Mouse (Mus musculus) C2C12 (cell line): ENCODE results near the gene 2900026A02Rik. TPM values are rescaled to one million over a fixed set of nuclear protein-coding genes. Genes with fewer than 3 reads are reported as not detected.

Experiments used
- H3K27me3 ChIP-seq: one replicate; pipeline ENCODE4 v1.6.1; 2011; ENCODE audit not compliant: control insufficient read depth, insufficient read depth, insufficient read length
- H3K36me3 ChIP-seq: one replicate; pipeline ENCODE4 v1.6.1; 2011; ENCODE audit not compliant: control insufficient read depth, insufficient read depth
- H3K4me3 ChIP-seq: one replicate; pipeline ENCODE4 v1.5.1; 2011; ENCODE audit warnings: mild to moderate bottlenecking, control low read depth; ENCODE audit not compliant: poor library complexity, insufficient read depth, severe bottlenecking
- H3K79me2 ChIP-seq: one replicate; pipeline ENCODE4 v1.6.1; 2011; ENCODE audit not compliant: control insufficient read depth, insufficient read depth
- H3K79me3 ChIP-seq: one replicate; pipeline ENCODE4 v1.6.1; 2011; ENCODE audit warnings: low read depth, control low read depth
- H3ac ChIP-seq: one replicate; pipeline ENCODE3; 2011; ENCODE audit warnings: low read depth; ENCODE audit not compliant: control insufficient read depth, insufficient read length
- CEBPB ChIP-seq: IDR thresholded peaks from one replicate; pipeline ENCODE4 v1.6.1; 2011; ENCODE audit warnings: low read depth, mild to moderate bottlenecking, control low read depth, moderate library complexity
- CTCF ChIP-seq: IDR thresholded peaks from one replicate; pipeline ENCODE4 v1.5.1; 2011; ENCODE audit not compliant: control insufficient read depth, insufficient read depth, insufficient read length
- FOSL1 ChIP-seq: IDR thresholded peaks from one replicate; pipeline ENCODE4 v1.8.0; 2011; ENCODE audit warnings: mild to moderate bottlenecking, low read length; ENCODE audit not compliant: poor library complexity, insufficient read depth, severe bottlenecking
- MAX ChIP-seq: IDR thresholded peaks from one replicate; pipeline ENCODE4 v1.6.1; 2011; ENCODE audit warnings: mild to moderate bottlenecking, control low read depth
- MYOD1 ChIP-seq: IDR thresholded peaks from one replicate; pipeline ENCODE4 v1.6.1; 2011; ENCODE audit warnings: low read depth; ENCODE audit not compliant: control insufficient read depth, insufficient read length
- MYOG ChIP-seq: IDR thresholded peaks from one replicate; pipeline ENCODE4 v1.6.1; 2011; ENCODE audit not compliant: control insufficient read depth, insufficient read length; ENCODE audit errors: extremely low read depth
- USF1 ChIP-seq: IDR thresholded peaks from one replicate; pipeline ENCODE4 v1.6.1; 2011; ENCODE audit warnings: low read depth, mild to moderate bottlenecking, control low read depth, moderate library complexity
- polyA plus RNA-seq: library from polyadenylated mRNA; unstranded; fragments of >200 nt; fragmentation: generic; extraction: Trizol; gene quantifications from one replicate; pipeline ENCODE4 v1.2.1, GENCODE M21; 2012; ENCODE audit warnings: missing spikeins

2900026A02Rik gene
- polyA plus RNA-seq, 1 experiment, result 8.4 TPM

GRCm38 (mm10) chr5:113038601-113039000 is 182.4 kb downstream of the 2900026A02Rik start:
- peaks cover 4% of the 10 kb centered on the region for H3K27me3 ChIP-seq
- TF ChIP-seq MAX (no peak), CEBPB (no peak), MYOG (no peak), FOSL1 (no peak), MYOD1 (no peak), USF1 (no peak), CTCF (no peak)
- H3K79me3 ChIP-seq, result no peaks in the 10 kb centered on the region
- H3K4me3 ChIP-seq, result no peak overlapping the region
- H3K36me3 ChIP-seq, result no peaks in the 10 kb centered on the region
- H3ac ChIP-seq, result no peak overlapping the region
- no peaks in the 10 kb centered on the region for H3K79me2 ChIP-seq

Other genes with a start within 250 kb of the 2900026A02Rik start
- not detected for gene Grk3, start 205.4 kb downstream of the 2900026A02Rik start, polyA plus RNA-seq
- gene Crybb2, start 151.1 kb downstream of the 2900026A02Rik start, polyA plus RNA-seq, result not detected
- gene Crybb3, start 139.7 kb downstream of the 2900026A02Rik start, polyA plus RNA-seq, result not detected
- gene Tmem211, start 5.7 kb upstream of the 2900026A02Rik start, polyA plus RNA-seq, result not detected
- gene Sgsm1, start 89.5 kb upstream of the 2900026A02Rik start, polyA plus RNA-seq, result 1.9 TPM
- not detected for gene Aym1, start 136.1 kb upstream of the 2900026A02Rik start, polyA plus RNA-seq